In the genomic region with DNA sequence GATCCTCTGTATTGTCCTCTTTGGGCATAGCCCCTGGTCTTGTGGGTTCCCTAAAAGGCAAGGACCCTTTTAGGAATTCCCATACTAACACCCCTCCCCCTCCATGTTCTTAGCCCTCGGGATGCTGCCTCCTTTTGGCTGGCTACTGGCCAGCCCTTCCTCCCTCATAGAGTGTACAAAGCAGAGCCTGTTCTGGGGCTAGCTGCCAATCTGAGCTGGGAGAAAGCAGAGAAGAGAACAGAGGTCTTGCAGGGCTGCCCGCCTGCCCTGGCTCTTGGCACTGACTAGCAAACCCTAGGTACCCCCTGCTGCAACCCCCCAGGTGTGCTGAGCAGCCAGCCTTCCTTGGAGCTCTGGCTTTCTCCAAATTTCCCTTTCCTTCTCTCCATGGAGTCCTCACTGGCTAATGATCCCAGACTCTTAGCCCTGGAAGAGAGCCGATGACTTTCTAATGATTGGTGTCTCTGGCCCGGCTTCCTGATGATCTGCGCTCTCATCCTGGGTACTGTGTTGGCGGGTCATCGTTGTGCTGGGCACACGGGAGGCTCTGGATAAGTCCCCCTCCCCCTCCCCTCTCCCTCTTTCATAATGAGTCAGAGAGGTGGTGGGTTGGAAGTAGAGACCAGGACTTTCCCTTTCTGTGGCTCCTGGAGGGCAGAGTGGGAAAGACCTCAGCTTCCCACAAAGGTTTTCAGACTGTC, we compare ENCODE assay signal across 10 mouse cellular contexts. TPM values are rescaled to one million over a fixed set of nuclear protein-coding genes. Genes with fewer than 3 reads are reported as not detected.
DNase-seq lines count a peak whose midpoint lies in the region; ATAC-seq and TF ChIP-seq lines count a peak whose summit lies in the region.
"Had no signal": no experiment of that assay in that cellular context is flagged by ENCODE, and none has a peak within 500 bp of the region (broad histone marks: within the 10 kb centered on the region; RNA-seq: fewer than 3 reads in every experiment).

No protein-coding gene starts in this region.

- no peaks in the 10 kb centered on the region for H3K9me3 ChIP-seq in liver, embryonic 12.5 days (replicated peaks)
- no peaks in the 10 kb centered on the region for H3K9me3 ChIP-seq in stomach, embryonic 14.5 days (ENCODE audit: control insufficient read depth, low read depth, low read length)
- H3K9me3 ChIP-seq: neural tube, embryonic 12.5 days had no signal

- no peak overlapping the region for H3K9ac ChIP-seq in liver, adult 2 months (ENCODE audit: low read depth, low read length)
- H3K9ac ChIP-seq in liver, embryonic 12.5 days, result no peak overlapping the region
- H3K9ac ChIP-seq in stomach, embryonic 14.5 days (replicated peaks; ENCODE audit: low read depth, low read length), result no peak overlapping the region
- H3K9ac ChIP-seq: neural tube, embryonic 12.5 days had no signal

- H3K36me3 ChIP-seq in liver, adult 2 months (ENCODE audit: control insufficient read depth, insufficient read depth, low read length), result no peaks in the 10 kb centered on the region
- H3K36me3 ChIP-seq in liver, embryonic 12.5 days, result no peaks in the 10 kb centered on the region
- no peaks in the 10 kb centered on the region for H3K36me3 ChIP-seq in stomach, embryonic 14.5 days (ENCODE audit: control insufficient read depth, insufficient read depth, low read length)
- H3K36me3 ChIP-seq: neural tube, embryonic 12.5 days had no signal

- no peak overlapping the region for H3K4me3 ChIP-seq in liver, adult 2 months (ENCODE audit: insufficient read depth, low read depth, low read length)
- H3K4me3 ChIP-seq in liver, embryonic 12.5 days, result no peak overlapping the region
- H3K4me3 ChIP-seq in stomach, embryonic 14.5 days (ENCODE audit: low read depth, low read length), result no peak overlapping the region
- H3K4me3 ChIP-seq: heart, adult 2 months; neural tube, embryonic 12.5 days had no signal

- H3K79me2 ChIP-seq in liver, adult 2 months (ENCODE audit: control insufficient read depth, insufficient read depth, low read length), result no peaks in the 10 kb centered on the region

- H3K27ac ChIP-seq in liver, adult 2 months (replicated peaks; ENCODE audit: insufficient read depth, low read depth, low read length), result no peak overlapping the region
- H3K27ac ChIP-seq in liver, embryonic 12.5 days, result no peak overlapping the region
- H3K27ac ChIP-seq in stomach, embryonic 14.5 days (ENCODE audit: low read length), result peak overlapping the region; percentile 0; the same call in 1 of the 2 replicates
- H3K27ac ChIP-seq: heart, adult 2 months; neural tube, embryonic 12.5 days had no signal

- no peak overlapping the region for H3K4me2 ChIP-seq in liver, embryonic 12.5 days
- no peak overlapping the region for H3K4me2 ChIP-seq in stomach, embryonic 14.5 days (replicated peaks; ENCODE audit: low read depth, low read length)
- H3K4me2 ChIP-seq: neural tube, embryonic 12.5 days had no signal

- 10% methylated on average over 8 of the region's 8 CpGs for WGBS in liver, adult 2 months
- 58% methylated on average over 8 of the region's 8 CpGs for WGBS in liver, embryonic 12.5 days (ENCODE audit: insufficient replicate concordance)
- 50% methylated on average over 8 of the region's 8 CpGs for WGBS in stomach, embryonic 14.5 days

- intact Hi-C loops in heart, postnatal 14 days (cut with DNase I), result loop anchor here (5.0 kb wide), 1 partner anchor 37 kb away; no protein-coding TSS in a partner anchor

- no peaks in the 10 kb centered on the region for H3K27me3 ChIP-seq in liver, adult 2 months (ENCODE audit: control insufficient read depth, insufficient read depth, low read length)
- H3K27me3 ChIP-seq in liver, embryonic 12.5 days (replicated peaks), result peaks cover 69% of the 10 kb centered on the region
- H3K27me3 ChIP-seq in stomach, embryonic 14.5 days (ENCODE audit: control insufficient read depth, insufficient read depth, low read length), result no peaks in the 10 kb centered on the region
- H3K27me3 ChIP-seq: neural tube, embryonic 12.5 days had no signal

- peaks cover 43% of the 10 kb centered on the region for H3K4me1 ChIP-seq in liver, adult 2 months (ENCODE audit: control insufficient read depth, insufficient read depth, low read length)
- H3K4me1 ChIP-seq in liver, embryonic 12.5 days, result peaks cover 26% of the 10 kb centered on the region
- peaks cover 30% of the 10 kb centered on the region for H3K4me1 ChIP-seq in stomach, embryonic 14.5 days (ENCODE audit: control insufficient read depth, insufficient read depth, low read length)

- no peak for TF ChIP-seq POLR2A in liver, adult 2 months (IDR thresholded peaks at IDR 0.05; ENCODE audit: extremely low read depth, insufficient read depth, low read length)

- ATAC-seq in liver, embryonic 12.5 days, result no peak
- ATAC-seq in stomach, embryonic 14.5 days (ENCODE audit: insufficient number of reproducible peaks, insufficient read depth, low FRiP score, low read depth), result peak; percentile 24; the same call in 1 of the 2 replicates

- no peak for TF ChIP-seq CTCF in liver, adult 2 months (IDR thresholded peaks at IDR 0.05; ENCODE audit: low read depth, low read length)

- DNase-seq in liver, adult 2 months (ENCODE audit: extremely low read depth, low read depth, low spot score), result peak; percentile 71
- DNase-seq in cerebellum, postnatal 25 days, result peak; percentile 52 to 60
- DNase-seq in heart, postnatal 14 days, result peak; percentile 28 to 33
- DNase-seq in layer of hippocampus, postnatal 14 days (ENCODE audit: low spot score in 2 of 2), result peak; percentile 51 to 70
- DNase-seq in spleen, adult 12 weeks (ENCODE audit: low spot score), result no peak
- DNase-seq in spleen, adult 18-20 months, result no peak

RNA-seq across cellular contexts. Expression of a gene that starts 8.0 kb away (rescaled TPM):
- total RNA-seq in liver, adult 2 months (2014; rRNA removed), result 0.28 and 0.67 TPM in 2 replicates
- 1.0 and 1.6 TPM in 2 replicates for polyA plus RNA-seq in liver, adult 2 months (2012; rRNA removed)
- polyA plus RNA-seq in liver, embryonic 12.5 days (2016; fragmentation: Nextera tagmentation; extraction: Ambion mirVana), result 0.41 and 0.42 TPM in 2 replicates
- under 1 TPM; 0.12 TPM for total RNA-seq in heart, postnatal 14 days (2021)
- total RNA-seq in layer of hippocampus, postnatal 14 days (2021), result under 1 TPM; 0.17 to 0.25 TPM
- polyA plus RNA-seq in stomach, embryonic 14.5 days (2014; fragmentation: Nextera tagmentation; extraction: Ambion mirVana), result 6.9 and 9.3 TPM in 2 replicates
- total RNA-seq: heart, adult 2 months had no signal

RNA-seq across cellular contexts. Expression of a gene that starts 31.4 kb away (rescaled TPM):
- total RNA-seq in liver, adult 2 months (2014; rRNA removed), result 18.2 and 19.7 TPM in 2 replicates
- 6.1 and 7.3 TPM in 2 replicates for polyA plus RNA-seq in liver, adult 2 months (2012; rRNA removed)
- 32.2 and 33.0 TPM in 2 replicates for polyA plus RNA-seq in liver, embryonic 12.5 days (2016; fragmentation: Nextera tagmentation; extraction: Ambion mirVana)
- 10 to 100 TPM; 55.4 to 56.4 TPM for total RNA-seq in heart, postnatal 14 days (2021)
- 100 to 1,000 TPM; 110 to 128 TPM for total RNA-seq in layer of hippocampus, postnatal 14 days (2021)
- polyA plus RNA-seq in stomach, embryonic 14.5 days (2014; fragmentation: Nextera tagmentation; extraction: Ambion mirVana), result 25.5 and 28.7 TPM in 2 replicates

Comparison
In these comparisons a context has a peak if more than half of its experiments do, and no peak if none do; other contexts are left out.
1. DNase-seq: peak in liver, adult 2 months (single experiment), cerebellum, postnatal 25 days (2 of 2), heart, postnatal 14 days (2 of 2) and layer of hippocampus, postnatal 14 days (2 of 2); none in spleen, adult 12 weeks (single experiment) and spleen, adult 18-20 months (0 of 2).